Mouse (Mus musculus): Measurements from ENCODE around the gene Edem2.
"Not testable (repeated sequence)": the region's sequence is repeated elsewhere in the genome, so short reads cannot be mapped to it uniquely, and the experiment has no call there.

Edem2 gene

DNA sequence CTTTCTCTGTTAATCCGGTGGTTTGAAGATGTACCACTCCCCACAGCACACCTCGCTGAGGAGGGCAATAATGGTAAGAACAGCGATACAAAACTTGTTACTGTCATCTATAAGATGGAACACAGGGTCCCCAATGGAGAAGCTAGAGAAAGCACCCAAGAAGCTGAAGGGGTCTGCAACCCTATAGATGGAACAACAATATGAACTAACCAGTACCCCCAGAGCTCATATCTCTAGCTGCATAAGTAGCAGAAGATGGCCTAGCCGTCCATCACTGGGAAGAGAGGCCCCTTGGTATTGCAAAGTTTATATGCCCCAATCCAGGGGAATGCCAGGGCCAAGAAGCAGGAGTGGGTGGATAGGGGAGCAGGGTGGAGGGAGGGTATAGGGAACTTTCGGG lies 6.5 kb upstream of the Edem2 start, which contains the start of gene Gm17581:
Gm17581 (minus strand) TSS at position 101 of the 400 bp plus-strand sequence.
- CTCF ChIA-PET, result not testable (repeated sequence)

DNA sequence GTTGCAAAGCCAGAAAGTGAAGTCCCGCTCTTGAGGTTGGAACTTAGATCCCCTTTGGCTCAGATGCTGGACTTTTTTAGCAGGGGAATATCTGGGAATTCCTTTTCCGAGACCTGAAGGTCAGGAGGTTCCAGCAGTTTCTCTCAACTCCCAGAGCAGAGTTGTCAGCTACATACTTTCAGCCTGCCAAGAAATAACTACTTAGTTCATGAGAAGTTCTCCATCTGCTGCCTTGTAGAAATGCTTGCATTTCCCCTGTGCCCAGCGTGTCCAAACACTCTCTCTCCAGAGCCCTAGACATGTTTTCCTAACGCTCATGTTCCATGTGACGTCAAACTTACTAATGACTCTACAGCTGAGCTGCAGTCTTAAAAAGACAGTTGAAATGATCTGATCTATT lies 5.8 kb upstream of the Edem2 start:
- CTCF ChIA-PET, result no interaction called here

DNA sequence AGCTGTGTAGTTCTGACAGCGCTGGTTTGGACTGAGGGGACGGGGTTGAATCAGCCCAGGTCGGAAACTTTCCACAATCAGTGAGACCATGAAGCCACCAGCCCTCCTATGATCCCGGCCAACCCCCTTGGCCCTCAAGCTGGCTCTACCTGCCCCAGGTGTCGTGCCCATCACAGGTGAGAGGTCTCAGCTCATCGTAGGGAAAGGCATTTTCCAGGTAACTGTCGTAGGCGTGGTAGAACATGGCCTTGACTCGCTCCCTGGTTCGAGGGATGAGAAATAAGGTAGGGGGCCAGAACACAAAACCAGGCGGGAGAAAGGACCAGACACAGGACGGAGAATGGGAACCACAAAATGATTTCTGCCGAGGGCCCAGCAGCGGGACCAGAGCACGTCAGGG lies 533 bp downstream of the Edem2 start:
- CTCF ChIA-PET, result interaction anchor here (0.6 kb wide), 1 partner anchor 33 kb away, joined by 29 read pairs; no protein-coding TSS in a partner anchor

DNA sequence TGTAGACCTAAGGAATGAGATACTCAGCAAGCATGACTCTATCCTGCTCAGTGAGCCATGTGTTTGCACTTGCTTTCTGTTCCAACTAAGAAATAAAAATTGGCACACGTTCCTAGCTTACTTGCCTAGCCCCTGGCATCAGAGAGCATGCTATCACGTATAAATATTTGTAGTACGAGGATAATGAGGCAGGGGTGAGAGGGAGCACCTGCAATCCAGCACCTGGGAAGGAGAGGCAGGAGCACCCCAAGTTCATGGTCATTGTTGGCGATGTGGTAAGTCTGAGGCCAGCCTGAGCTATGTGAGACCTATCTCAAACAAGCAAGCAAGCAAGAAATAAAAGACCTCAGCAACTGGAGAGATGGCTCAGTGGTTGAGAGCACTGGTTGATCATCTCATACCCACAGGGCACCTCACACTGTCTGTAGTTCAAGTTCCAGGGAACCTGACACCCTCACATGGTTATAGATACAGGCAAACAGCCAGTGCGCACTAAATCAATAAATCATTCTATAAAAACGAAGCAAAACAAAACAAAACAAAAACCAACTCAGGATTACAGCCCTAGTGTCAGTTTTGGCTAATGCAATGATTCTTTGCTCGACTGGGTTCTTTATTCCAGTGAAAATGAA lies 1.4 kb downstream of the Edem2 start:
- CTCF ChIA-PET, result interaction anchor here (0.6 kb wide), 2 partner anchors 33 to 372 kb away, joined by 3 to 29 read pairs; no protein-coding TSS in a partner anchor

DNA sequence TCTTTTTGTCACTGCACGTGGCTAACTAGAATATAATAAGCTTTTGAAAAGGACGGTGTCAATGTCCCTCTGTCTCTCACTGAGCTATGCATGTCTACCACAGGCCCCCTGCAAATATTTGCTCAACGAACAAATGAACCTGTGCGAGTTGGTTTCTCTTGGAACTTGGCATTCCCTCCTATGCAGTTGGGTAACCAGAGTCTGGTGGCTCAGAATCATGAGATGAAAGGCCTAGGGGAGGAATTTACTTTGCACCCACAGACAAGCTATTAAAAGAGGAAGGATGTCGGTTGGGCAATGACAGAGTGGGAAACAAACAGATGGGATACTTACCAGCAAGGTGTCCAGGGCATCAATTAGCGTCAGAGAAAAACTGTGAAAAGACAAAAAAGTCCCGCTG lies 3.0 kb downstream of the Edem2 start:
- CTCF ChIA-PET, result interaction anchor here (0.5 kb wide), 1 partner anchor 1324 kb away, joined by 5 read pairs; no protein-coding TSS in a partner anchor

DNA sequence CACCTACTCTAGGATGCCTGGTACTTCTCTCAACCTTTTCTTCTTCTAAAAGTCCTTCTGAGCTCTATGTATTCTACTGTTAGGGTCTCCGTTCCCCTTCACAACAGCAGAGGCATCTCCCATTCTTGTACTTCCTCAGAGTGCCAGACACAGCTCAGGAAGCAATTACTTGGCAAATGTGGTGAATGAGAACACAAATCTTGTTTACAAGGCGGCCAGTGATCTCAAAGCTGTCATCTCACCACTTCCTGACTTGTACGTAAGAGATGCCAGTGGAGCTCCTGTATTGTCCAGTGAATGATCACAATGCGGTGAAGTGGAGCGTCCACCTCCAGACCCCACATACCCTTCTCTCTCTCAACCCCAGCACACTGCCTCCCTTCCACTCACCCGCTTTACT lies 4.7 kb downstream of the Edem2 start:
- CTCF ChIA-PET, result no interaction called here

DNA sequence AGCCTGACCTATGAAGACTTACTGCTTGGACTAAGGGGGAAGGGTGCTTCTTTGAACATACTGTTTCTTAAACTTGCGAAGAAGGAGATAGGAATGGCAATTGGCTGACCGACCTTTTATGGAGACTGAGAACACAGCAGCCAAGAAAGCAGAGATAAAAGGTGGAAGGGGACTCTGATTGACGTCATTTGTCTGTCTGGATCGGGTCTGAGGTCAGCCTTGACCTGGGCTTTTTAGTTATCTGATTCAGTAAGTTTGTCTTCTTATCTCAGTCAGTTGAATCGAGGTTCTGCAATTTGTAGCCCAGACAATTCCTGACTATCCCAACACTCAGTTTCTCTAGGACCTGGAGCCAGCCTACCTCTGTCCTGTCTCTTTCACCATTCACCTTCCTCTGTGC lies 5.2 kb downstream of the Edem2 start:
- CTCF ChIA-PET, result no interaction called here

DNA sequence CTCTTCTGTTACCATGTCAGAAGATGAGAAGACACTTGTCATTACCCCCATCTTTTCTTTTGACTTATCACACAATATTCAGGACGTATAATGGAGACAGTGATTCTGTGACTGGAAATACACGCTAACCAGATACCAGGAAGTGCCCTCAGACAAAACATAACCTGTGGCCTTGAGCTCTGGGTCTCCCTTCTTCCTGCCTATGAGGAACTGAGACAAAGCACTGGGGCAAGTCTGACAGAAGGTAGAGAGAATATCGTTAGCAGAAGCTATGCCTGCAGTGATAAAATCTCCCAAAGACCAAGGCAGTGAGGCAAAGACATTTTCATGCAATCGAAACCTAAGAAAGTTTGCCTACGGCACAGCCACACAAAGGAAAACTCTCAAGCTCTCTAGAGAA lies 8.7 kb downstream of the Edem2 start:
- CTCF ChIA-PET, result interaction anchor here (0.5 kb wide), 1 partner anchor 44 kb away, joined by 3 read pairs; no protein-coding TSS in a partner anchor

DNA sequence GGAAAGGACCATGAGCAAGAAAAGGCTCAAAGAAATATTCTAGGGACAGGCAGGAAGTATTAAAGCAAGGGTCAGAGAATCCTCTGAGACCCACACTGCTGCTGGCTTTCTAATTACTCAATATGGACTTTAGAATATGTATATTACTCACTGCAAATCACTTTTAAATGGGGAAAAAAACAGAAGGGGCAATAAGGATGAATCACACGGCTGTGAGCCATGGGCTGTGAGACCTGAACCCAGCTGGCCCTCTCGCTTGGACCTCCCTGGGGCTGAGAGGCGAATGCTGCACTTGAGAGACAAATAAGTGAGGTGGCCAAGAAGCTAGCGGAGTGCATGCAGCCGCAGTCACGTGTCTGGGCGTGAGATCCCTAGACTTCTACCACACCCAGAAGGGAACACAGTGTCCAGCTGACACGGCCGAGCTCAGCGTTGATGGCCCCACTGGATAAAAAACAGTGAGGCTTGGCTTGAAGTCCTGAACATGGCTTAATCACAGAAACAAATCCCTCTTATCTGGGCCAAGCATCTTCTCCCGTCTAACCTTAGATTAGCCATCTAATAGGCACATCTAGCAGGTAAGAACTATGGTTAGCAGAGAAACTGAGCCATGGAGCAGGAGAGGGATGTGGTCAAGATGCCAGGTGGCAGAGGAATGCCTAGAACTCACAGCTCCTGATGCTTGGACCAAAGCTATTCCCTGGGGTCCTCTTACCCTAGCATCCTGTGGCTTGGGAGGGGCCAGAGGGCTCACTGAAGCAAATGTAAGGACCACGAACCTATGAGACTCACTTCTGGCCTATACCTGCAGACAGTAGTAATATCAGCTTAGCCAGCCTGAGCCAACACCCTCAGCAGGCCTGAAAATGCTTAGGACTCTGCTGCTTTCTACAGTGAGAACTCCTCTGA lies 11.9 kb downstream of the Edem2 start:
- CTCF ChIA-PET, result no interaction called here

DNA sequence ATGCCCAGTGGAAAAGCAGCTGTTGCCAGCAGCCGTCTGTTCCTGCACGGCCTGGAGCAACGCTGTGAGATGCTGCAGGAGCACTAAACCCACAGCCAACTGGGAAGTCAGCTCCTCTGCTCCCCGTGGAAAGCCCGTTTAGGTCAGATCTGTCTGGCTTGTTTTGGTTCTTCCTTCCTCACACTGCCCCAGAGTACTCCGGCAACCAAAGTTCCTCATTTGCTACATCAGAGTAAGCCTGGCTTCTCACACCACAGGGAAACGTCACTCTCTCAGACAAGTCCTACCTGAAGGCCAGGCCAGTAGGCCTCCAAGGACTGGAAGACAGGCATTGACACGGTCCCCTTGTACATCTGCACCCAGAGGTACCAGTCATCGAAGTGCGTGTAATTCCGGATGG lies 18.7 kb downstream of the Edem2 start:
- CTCF ChIA-PET, result no interaction called here

DNA sequence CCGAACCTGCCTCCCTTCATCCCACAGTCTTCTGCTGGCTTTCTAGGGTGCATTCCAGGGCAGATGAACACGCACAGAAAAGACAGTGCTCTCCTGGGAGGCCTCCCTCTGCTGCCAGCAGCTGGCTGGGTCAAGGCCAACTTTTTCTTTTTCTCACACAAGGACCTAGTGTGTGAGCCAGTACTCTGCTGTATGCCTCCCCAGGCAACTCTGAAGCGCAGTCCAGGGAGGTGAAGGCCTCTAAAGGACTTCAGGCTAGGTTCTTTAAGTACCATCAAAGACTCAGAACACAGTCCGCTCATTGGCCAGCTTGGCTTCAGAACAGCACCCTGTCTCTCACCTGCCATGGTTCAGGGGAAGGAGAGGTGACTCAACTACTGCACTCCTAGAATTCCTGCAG lies 22.0 kb downstream of the Edem2 start:
- CTCF ChIA-PET, result interaction anchor here (0.6 kb wide), 1 partner anchor 405 kb away, joined by 3 read pairs; the partner anchor contains the start of genes Cpne1 and Rbm12

DNA sequence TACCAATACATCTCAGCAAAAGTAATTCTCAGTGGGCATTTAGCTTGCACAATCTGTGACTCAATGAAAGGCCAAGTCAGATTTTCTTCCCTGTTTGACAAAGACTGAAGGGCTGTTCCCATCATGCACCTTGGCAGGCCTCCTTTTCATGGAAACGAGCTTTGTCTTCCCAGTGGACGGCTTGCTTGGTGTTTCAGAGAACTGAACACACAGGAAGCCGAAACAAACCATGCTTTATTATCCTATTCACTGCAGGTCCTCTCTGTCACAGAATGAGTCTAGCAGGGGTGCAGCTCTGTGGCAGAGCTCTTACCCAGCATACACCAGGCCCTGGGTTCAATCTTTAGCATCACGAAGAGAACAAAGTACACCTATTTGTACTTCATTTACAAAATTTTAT lies 25.6 kb downstream of the Edem2 start:
- CTCF ChIA-PET, result interaction anchor here (1.8 kb wide), 1 partner anchor 41 kb away, joined by 4 read pairs; no protein-coding TSS in a partner anchor

DNA sequence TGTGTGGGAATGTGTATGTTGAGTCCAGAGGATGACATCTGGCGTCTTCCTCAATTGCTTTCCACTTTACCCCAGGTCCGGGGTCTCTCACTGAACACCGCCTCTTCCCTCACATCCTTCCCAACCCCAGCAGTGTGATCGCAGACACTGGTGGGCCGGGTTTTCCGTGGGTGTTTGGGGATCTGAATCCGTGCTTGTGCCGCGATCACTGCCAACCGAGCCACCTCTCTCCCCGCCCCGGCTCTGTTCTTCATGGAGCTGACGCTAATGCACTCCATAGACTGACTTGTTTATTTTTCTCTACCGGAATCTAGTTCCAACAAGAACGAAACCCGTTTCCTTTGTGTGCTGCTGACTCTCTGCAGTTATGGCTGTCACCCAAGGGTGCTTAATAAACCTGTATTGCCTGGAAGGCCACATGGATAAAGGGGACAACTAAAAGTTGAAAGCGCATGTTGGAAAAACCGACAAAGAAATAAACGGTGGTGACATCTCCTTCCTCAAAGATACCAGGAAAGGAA lies 27.8 kb downstream of the Edem2 start:
- CTCF ChIA-PET, result no interaction called here

DNA sequence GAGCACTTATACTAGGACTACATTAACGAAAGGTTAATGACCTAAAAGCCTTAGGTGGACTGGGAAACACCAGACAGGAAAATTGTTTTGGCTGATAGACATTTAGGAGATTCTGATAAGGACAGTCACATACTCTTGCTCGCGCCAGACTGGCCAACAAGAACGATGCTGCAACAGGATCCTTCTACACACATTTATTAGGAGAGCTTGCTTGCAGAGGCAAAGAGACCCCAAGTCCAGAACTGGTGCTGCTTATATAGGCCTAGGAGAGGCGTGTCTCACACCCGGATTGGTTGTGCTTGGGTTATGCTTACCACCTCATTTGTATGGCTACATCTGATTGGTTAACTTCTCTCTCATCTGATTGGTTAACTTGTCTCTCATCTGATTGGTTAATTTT lies 30.8 kb downstream of the Edem2 start:
- CTCF ChIA-PET, result not testable (repeated sequence)

DNA sequence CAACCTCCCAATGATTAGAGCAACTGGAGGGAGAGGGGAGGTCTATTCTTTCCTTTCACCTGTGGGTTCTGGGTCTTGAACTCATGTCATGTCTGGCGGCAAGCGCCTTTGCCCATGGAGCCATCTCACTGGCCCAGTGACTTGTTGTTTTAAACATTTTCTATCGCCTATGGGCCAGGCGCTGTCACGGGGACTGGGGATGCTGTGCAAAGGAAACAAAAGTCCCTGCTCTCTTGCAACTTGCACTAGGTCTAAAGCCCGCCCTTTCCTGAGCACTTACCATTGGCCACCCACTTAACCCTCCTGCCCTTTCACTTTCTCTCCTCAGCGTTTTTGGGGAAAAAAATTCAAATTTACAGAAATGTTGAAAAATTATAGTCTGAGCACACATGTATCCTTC lies 32.4 kb downstream of the Edem2 start:
- CTCF ChIA-PET, result no interaction called here

DNA sequence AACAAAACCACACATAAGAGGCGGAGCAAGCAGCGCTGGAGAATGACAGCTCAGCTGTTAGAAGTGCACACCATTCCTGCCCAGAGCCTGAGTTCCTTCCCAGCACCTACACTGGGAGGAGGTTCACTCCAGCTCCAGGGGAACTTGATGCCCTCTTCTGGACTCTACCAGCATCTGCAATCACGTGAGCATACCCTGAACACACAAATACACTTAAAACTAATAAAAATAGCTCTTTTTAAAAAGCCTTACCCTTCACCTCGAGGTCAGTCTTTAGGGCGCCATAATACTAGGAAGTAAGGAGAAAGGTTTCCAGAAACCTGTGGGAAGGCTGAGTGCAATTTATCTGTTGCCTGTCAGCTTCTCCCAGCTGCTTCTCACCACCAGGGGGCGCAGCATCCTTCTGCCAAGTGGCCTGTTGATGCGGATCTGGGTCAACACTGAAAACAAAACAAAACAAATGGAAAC lies 33.1 kb downstream of the Edem2 start:
- CTCF ChIA-PET, result interaction anchor here (1.6 kb wide), 1 partner anchor 23 kb away, joined by 6 read pairs; no protein-coding TSS in a partner anchor

DNA sequence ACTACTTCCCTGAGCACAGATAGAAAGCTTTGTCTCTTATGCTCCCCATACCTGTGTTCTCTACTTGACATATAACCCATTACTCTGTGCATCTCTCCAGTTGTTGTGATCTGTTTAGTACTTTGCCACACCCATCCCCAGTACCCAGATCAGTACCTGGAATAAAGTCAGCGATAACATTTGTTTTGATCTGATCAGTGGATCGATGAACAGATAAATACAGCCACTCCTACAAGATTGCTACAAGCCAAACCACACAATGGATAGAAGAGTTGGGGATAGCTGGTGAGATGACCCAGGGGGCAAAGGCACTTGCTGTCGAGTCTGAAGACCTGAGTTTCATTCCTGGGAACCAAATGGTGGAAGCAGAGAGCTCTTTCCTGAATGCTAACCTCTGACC lies 34.0 kb downstream of the Edem2 start:
- CTCF ChIA-PET, result interaction anchor here (0.7 to 1.6 kb wide), 2 partner anchors 22 to 33 kb away, joined by 6 to 29 read pairs; no protein-coding TSS in a partner anchor

DNA sequence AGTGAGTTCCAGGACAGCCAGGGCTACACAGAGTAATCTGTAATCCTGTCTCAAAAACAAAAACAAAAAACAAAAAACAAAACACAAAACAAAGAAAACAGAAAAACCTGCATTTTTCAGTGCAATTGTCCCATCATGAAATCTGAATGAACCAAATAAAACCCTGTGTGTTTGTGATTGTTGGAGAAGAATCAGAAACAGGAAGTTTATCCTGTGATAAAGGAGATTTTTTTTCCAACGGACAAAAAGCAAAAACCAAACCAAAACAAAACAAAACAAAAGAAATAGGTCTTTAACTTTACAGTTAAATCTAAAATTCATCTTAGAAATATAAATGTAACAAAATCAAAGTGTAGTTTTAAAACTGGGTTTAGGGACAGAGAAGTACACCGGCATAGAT lies 34.7 kb downstream of the Edem2 start:
- CTCF ChIA-PET, result no interaction called here

DNA sequence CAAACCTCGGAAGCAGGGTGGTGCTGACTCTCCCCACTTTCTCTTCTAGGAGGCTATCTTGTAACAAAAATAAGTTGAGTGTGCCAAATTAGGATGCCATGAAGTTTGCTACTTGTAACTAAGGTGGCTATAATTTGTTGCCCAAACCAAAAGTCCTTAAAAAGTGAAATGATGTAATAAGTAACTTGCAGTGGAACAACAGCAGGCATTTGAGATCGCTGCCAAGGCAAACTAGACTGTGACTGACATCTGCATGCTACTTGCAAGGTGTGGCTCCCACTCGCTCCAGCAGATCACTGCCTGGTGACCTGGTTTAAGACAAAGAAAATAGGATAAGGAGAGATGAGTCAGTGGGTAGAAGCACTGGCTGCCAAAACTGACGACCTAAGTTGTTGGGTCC lies 36.1 kb downstream of the Edem2 start:
- CTCF ChIA-PET, result no interaction called here

DNA sequence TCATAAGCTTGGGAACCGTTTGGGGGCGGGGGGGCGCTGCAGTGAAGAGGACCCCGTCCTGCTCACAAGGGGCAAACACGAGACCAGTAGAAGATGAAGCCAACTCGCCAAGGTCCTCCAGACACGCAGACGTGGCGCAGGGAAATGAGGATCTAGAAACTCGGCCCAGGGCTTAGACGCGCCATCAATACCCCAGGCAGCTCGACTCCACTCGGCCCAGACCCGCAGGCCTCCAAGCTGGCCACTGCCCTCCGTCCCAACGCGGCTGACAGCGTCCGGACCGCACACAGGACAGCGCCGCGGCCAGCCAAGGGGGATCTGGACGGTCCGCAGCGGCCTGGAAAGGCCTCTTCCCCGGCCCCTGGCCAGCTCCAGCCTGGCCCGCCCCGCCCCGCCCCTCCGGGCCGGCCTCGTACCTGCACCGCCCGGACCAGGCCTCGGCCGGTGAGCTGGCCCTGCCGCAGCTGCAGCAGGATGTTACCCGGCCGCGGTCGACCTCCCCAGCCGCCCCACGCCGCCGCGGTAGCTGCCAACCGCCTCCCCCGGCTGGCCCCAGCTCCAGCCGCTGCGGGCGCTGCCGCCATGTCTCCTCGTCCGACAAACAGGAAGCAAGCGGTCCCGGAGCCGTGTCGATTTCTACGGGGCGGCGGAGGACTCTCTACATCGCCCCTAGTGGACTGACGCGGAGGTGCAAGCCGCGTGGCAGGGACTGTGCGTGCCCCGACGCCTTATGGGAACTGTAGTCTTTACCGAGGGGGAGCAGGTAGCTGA lies 37.4 kb downstream of the Edem2 start, which contains the start of gene Trpc4ap:
Trpc4ap (minus strand) TSS at position 662 of the 771 bp plus-strand sequence.
- CTCF ChIA-PET, result interaction anchor here (0.6 kb wide), 2 partner anchors 17 to 25 kb away, joined by 4 read pairs; no protein-coding TSS in a partner anchor

DNA sequence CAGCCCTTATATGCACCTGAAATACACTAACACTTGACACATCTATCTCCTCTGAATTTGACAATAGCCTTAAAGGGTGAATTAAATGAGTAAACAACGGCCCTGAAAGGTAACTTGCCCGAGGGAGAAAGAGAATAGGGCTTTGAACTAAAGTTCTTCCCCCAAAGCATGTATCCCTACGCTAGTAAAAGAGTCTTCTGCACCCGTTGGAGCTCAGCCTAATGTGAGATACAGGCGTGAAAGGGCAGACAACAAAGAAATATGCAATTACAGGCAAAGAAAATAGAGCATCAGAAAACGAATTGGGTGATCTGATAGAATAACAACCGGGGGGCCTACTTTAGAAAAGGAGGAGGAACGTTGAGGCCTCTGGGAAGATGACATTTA lies 37.9 kb downstream of the Edem2 start:
- CTCF ChIA-PET, result interaction anchor here (0.6 kb wide), 2 partner anchors 16 to 24 kb away, joined by 4 read pairs; no protein-coding TSS in a partner anchor
